Mouse (Mus musculus): ENCODE measurements around the gene Dscam. TPM values are rescaled to one million over a fixed set of nuclear protein-coding genes. Genes with fewer than 3 reads are reported as not detected.

Gene Dscam
- polyA plus RNA-seq, 1 experiment from 2014 or later = not detected

DNA sequence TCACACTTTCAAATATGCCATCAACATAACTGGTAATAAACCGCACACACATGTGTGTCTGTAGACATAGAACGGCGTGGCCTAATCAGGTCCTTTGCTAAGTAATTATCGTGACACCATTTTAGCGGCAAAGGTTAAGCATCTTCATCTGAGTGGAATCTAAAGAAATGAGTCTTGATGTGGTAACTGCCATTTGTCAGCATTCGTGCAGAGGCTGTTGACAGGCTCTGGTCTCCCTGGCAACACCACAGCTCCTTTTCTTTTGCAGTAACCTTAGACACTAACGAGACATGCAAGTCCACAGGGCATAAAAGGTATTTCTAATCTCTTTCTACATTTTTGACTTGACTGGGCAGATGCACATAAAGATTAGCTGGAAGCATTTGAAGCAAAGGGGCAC is 297.8 kb downstream of the Dscam start:
- H3K4me2 ChIP-seq (ENCODE audit: low read length) = no peak overlapping the region
- ATAC-seq (ENCODE audit: insufficient number of reproducible peaks, insufficient read depth, low FRiP score, low read depth) = no peak
- no peak overlapping the region for H3K4me3 ChIP-seq (ENCODE audit: control insufficient read depth in 1 of 2, insufficient read depth in 1 of 2, low read depth in 1 of 2, low read length in 2 of 2)
- 32% methylated on average over 7 of the region's 7 CpGs for WGBS
- H3K27me3 ChIP-seq (ENCODE audit: control insufficient read depth, insufficient read depth, low read length) = no peaks in the 10 kb centered on the region
- no peak overlapping the region for H3K27ac ChIP-seq (replicated peaks in 1 of 2; ENCODE audit: control insufficient read depth in 1 of 2, insufficient read depth in 1 of 2, low read depth in 2 of 2, low read length in 2 of 2)
- no peaks in the 10 kb centered on the region for H3K9me3 ChIP-seq (ENCODE audit: control insufficient read depth, low read length)
- H3K36me3 ChIP-seq (ENCODE audit: control insufficient read depth, insufficient read depth, low read length) = no peaks in the 10 kb centered on the region
- no peak overlapping the region for H3K9ac ChIP-seq (ENCODE audit: low read length)
- H3K4me1 ChIP-seq (ENCODE audit: control insufficient read depth in 2 of 2, insufficient read depth in 2 of 2, low read length in 2 of 2) = peaks cover 4 to 8% of the 10 kb centered on the region in 2 experiments; a peak in 3 of 4 replicates

DNA sequence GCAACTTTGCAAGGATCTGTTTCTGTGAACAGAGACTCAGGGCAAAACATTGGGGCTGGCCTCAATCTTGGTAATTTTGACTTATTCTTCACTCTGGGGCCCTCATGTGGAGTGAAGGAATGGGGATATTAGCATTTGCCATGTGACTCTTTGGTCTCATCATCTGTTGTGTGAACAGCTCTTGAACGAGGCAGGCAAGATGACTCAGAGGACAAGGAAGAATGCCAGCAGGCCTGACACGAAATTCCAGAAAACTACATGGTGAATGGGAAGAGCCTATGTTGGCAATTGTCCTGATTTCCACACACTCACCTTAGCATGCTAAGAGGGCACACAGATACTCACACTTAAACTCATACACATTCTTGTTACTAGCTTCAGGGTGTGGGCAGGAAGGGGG is 313.0 kb downstream of the Dscam start:
- Histone ChIP-seq H3K27ac (replicated peaks in 1 of 2; ENCODE audit: control insufficient read depth in 1 of 2, insufficient read depth in 1 of 2, low read depth in 2 of 2, low read length in 2 of 2) (peak overlapping the region; percentile 31 to 32; a peak in 1 of 4 replicates), H3K4me2 (ENCODE audit: low read length) (no peak overlapping the region)
- no peak for ATAC-seq (ENCODE audit: insufficient number of reproducible peaks, insufficient read depth, low FRiP score, low read depth)

DNA sequence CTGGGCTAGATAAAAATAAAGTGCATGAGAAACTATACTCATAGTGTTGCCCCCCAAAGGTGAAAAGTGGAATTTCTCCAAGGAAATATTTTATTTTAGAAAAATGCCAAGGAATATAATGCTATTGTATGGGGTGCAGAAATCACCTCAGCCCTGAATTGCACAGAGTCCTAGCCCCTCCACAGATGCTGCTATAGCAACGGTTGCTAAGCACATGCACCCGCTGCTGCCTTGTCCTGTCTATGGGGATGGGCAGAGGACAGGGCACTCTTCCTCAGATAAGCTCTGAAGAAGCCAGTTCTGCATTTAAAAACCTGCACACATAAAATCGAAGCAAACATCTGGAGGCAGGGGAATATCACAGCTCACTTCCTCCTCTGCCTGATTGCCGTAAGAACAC is 315.5 kb downstream of the Dscam start:
- Histone ChIP-seq H3K27ac (replicated peaks in 1 of 2; ENCODE audit: control insufficient read depth in 1 of 2, insufficient read depth in 1 of 2, low read depth in 2 of 2, low read length in 2 of 2) (no peak overlapping the region), H3K9me3 (ENCODE audit: control insufficient read depth, low read length) (no peaks in the 10 kb centered on the region), H3K27me3 (ENCODE audit: control insufficient read depth, insufficient read depth, low read length) (no peaks in the 10 kb centered on the region), H3K4me2 (ENCODE audit: low read length) (no peak overlapping the region), H3K36me3 (ENCODE audit: control insufficient read depth, insufficient read depth, low read length) (no peaks in the 10 kb centered on the region), H3K9ac (ENCODE audit: low read length) (no peak overlapping the region), H3K4me1 (ENCODE audit: control insufficient read depth in 2 of 2, insufficient read depth in 2 of 2, low read length in 2 of 2) (peaks cover 17 to 26% of the 10 kb centered on the region in 2 experiments), H3K4me3 (ENCODE audit: control insufficient read depth in 1 of 2, insufficient read depth in 1 of 2, low read depth in 1 of 2, low read length in 2 of 2) (no peak overlapping the region)
- WGBS = 72% methylated on average over 4 of the region's 4 CpGs
- ATAC-seq (ENCODE audit: insufficient number of reproducible peaks, insufficient read depth, low FRiP score, low read depth) = no peak

More for the DNA sequence above, 313.0 kb downstream of the Dscam start:
- WGBS = 8% methylated on average over 2 of the region's 2 CpGs
- Histone ChIP-seq H3K9me3 (ENCODE audit: control insufficient read depth, low read length) (no peaks in the 10 kb centered on the region), H3K4me1 (ENCODE audit: control insufficient read depth in 2 of 2, insufficient read depth in 2 of 2, low read length in 2 of 2) (peaks cover 17 to 26% of the 10 kb centered on the region in 2 experiments), H3K4me3 (ENCODE audit: control insufficient read depth in 1 of 2, insufficient read depth in 1 of 2, low read depth in 1 of 2, low read length in 2 of 2) (no peak overlapping the region), H3K36me3 (ENCODE audit: control insufficient read depth, insufficient read depth, low read length) (no peaks in the 10 kb centered on the region), H3K27me3 (ENCODE audit: control insufficient read depth, insufficient read depth, low read length) (no peaks in the 10 kb centered on the region), H3K9ac (ENCODE audit: low read length) (no peak overlapping the region)

DNA sequence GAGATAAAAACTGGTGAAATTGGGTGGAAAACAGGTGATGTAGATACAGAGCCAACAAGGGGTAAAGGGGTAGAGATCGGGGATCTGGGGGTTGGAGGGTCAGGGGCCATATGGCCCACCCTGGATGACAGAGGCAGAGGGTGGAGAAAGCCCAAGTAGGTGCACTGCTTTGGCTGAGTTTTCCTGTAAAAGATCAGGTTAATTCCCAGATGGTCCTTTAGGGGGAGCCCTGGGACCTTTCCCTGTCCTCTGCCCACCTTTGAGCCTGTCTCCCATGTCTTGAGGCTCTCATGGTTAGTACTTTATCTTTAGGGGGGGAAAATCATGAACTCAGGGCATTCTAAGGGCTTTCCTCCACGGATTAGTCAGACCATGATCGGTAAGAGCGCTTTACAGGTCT is 318.2 kb downstream of the Dscam start:
- ATAC-seq (ENCODE audit: insufficient number of reproducible peaks, insufficient read depth, low FRiP score, low read depth) = no peak
- no peaks in the 10 kb centered on the region for H3K9me3 ChIP-seq (ENCODE audit: control insufficient read depth, low read length)
- 20% methylated on average over 4 of the region's 4 CpGs for WGBS

GRCm38 (mm10) chr16:96848916-96849315 is 321.6 kb downstream of the Dscam start:
- no peak overlapping the region for H3K4me2 ChIP-seq (ENCODE audit: low read length)
- no peak overlapping the region for H3K9ac ChIP-seq (ENCODE audit: low read length)
- H3K27me3 ChIP-seq (ENCODE audit: control insufficient read depth, insufficient read depth, low read length) = no peaks in the 10 kb centered on the region
- no peak overlapping the region for H3K4me3 ChIP-seq (ENCODE audit: control insufficient read depth in 1 of 2, insufficient read depth in 1 of 2, low read depth in 1 of 2, low read length in 2 of 2)
- WGBS = 78% methylated on average over 6 of the region's 6 CpGs
- no peak for ATAC-seq (ENCODE audit: insufficient number of reproducible peaks, insufficient read depth, low FRiP score, low read depth)
- H3K36me3 ChIP-seq (ENCODE audit: control insufficient read depth, insufficient read depth, low read length) = no peaks in the 10 kb centered on the region
- peaks cover 0 to 2% of the 10 kb centered on the region in 2 experiments; a peak in 2 of 4 replicates for H3K4me1 ChIP-seq (ENCODE audit: control insufficient read depth in 2 of 2, insufficient read depth in 2 of 2, low read length in 2 of 2)
- no peak overlapping the region for H3K27ac ChIP-seq (replicated peaks in 1 of 2; ENCODE audit: control insufficient read depth in 1 of 2, insufficient read depth in 1 of 2, low read depth in 2 of 2, low read length in 2 of 2)
- no peaks in the 10 kb centered on the region for H3K9me3 ChIP-seq (ENCODE audit: control insufficient read depth, low read length)

More for the DNA sequence above, 318.2 kb downstream of the Dscam start:
- H3K4me2 ChIP-seq (ENCODE audit: low read length) = no peak overlapping the region
- no peak overlapping the region for H3K27ac ChIP-seq (replicated peaks in 1 of 2; ENCODE audit: control insufficient read depth in 1 of 2, insufficient read depth in 1 of 2, low read depth in 2 of 2, low read length in 2 of 2)
- H3K4me1 ChIP-seq (ENCODE audit: control insufficient read depth in 2 of 2, insufficient read depth in 2 of 2, low read length in 2 of 2) = peaks cover 4 to 7% of the 10 kb centered on the region in 2 experiments
- no peaks in the 10 kb centered on the region for H3K36me3 ChIP-seq (ENCODE audit: control insufficient read depth, insufficient read depth, low read length)
- no peak overlapping the region for H3K4me3 ChIP-seq (ENCODE audit: control insufficient read depth in 1 of 2, insufficient read depth in 1 of 2, low read depth in 1 of 2, low read length in 2 of 2)
- H3K9ac ChIP-seq (ENCODE audit: low read length) = no peak overlapping the region
- H3K27me3 ChIP-seq (ENCODE audit: control insufficient read depth, insufficient read depth, low read length) = no peaks in the 10 kb centered on the region

GRCm38 (mm10) chr16:96846585-96846984 is 324.0 kb downstream of the Dscam start:
- Histone ChIP-seq H3K4me2 (ENCODE audit: low read length) (no peak overlapping the region), H3K27ac (replicated peaks in 1 of 2; ENCODE audit: control insufficient read depth in 1 of 2, insufficient read depth in 1 of 2, low read depth in 2 of 2, low read length in 2 of 2) (no peak overlapping the region), H3K4me3 (ENCODE audit: control insufficient read depth in 1 of 2, insufficient read depth in 1 of 2, low read depth in 1 of 2, low read length in 2 of 2) (no peak overlapping the region), H3K36me3 (ENCODE audit: control insufficient read depth, insufficient read depth, low read length) (no peaks in the 10 kb centered on the region), H3K9ac (ENCODE audit: low read length) (no peak overlapping the region), H3K4me1 (ENCODE audit: control insufficient read depth in 2 of 2, insufficient read depth in 2 of 2, low read length in 2 of 2) (no peaks in the 10 kb centered on the region), H3K27me3 (ENCODE audit: control insufficient read depth, insufficient read depth, low read length) (no peaks in the 10 kb centered on the region), H3K9me3 (ENCODE audit: control insufficient read depth, low read length) (no peaks in the 10 kb centered on the region)
- ATAC-seq (ENCODE audit: insufficient number of reproducible peaks, insufficient read depth, low FRiP score, low read depth) = no peak
- 65% methylated on average over 1 of the region's 1 CpGs for WGBS

DNA sequence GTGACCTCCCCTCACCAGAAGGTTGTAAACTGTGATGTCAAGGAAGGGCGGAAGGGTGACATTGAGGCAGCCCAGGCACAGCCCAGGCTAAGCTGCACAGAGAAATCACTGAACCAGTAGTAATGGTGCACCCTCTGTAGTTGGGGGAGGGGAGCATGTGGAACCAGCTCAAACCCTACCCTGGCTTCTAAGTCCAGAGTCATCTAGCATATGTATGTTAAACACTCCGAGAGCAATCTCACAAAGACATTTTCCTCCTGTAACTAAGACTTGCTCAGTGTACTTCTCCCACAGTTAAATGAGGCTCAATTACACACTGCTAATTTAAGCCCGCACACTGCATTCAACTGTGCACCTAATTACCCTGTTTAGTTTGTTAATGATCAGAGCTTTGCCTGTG is 324.4 kb downstream of the Dscam start:
- Histone ChIP-seq H3K4me1 (ENCODE audit: control insufficient read depth in 2 of 2, insufficient read depth in 2 of 2, low read length in 2 of 2) (no peaks in the 10 kb centered on the region), H3K27me3 (ENCODE audit: control insufficient read depth, insufficient read depth, low read length) (no peaks in the 10 kb centered on the region), H3K36me3 (ENCODE audit: control insufficient read depth, insufficient read depth, low read length) (no peaks in the 10 kb centered on the region), H3K27ac (replicated peaks in 1 of 2; ENCODE audit: control insufficient read depth in 1 of 2, insufficient read depth in 1 of 2, low read depth in 2 of 2, low read length in 2 of 2) (no peak overlapping the region), H3K9ac (ENCODE audit: low read length) (no peak overlapping the region), H3K4me3 (ENCODE audit: control insufficient read depth in 1 of 2, insufficient read depth in 1 of 2, low read depth in 1 of 2, low read length in 2 of 2) (no peak overlapping the region), H3K4me2 (ENCODE audit: low read length) (no peak overlapping the region), H3K9me3 (ENCODE audit: control insufficient read depth, low read length) (no peaks in the 10 kb centered on the region)
- WGBS = 75% methylated on average over 3 of the region's 3 CpGs
- no peak for ATAC-seq (ENCODE audit: insufficient number of reproducible peaks, insufficient read depth, low FRiP score, low read depth)

- H3K4me1 ChIP-seq (ENCODE audit: control insufficient read depth in 2 of 2, insufficient read depth in 2 of 2, low read length in 2 of 2) = no peaks in the 10 kb centered on the region
- no peaks in the 10 kb centered on the region for H3K27me3 ChIP-seq (ENCODE audit: control insufficient read depth, insufficient read depth, low read length)
- H3K27ac ChIP-seq (replicated peaks in 1 of 2; ENCODE audit: control insufficient read depth in 1 of 2, insufficient read depth in 1 of 2, low read depth in 2 of 2, low read length in 2 of 2) = no peak overlapping the region
- no peak overlapping the region for H3K4me3 ChIP-seq (ENCODE audit: control insufficient read depth in 1 of 2, insufficient read depth in 1 of 2, low read depth in 1 of 2, low read length in 2 of 2)
- H3K4me2 ChIP-seq (ENCODE audit: low read length) = no peak overlapping the region
- H3K9me3 ChIP-seq (ENCODE audit: control insufficient read depth, low read length) = no peaks in the 10 kb centered on the region
- no peak for ATAC-seq (ENCODE audit: insufficient number of reproducible peaks, insufficient read depth, low FRiP score, low read depth)
- no peaks in the 10 kb centered on the region for H3K36me3 ChIP-seq (ENCODE audit: control insufficient read depth, insufficient read depth, low read length)
- 74% methylated on average over 3 of the region's 3 CpGs for WGBS
- H3K9ac ChIP-seq (ENCODE audit: low read length) = no peak overlapping the region
Measured at GRCm38 (mm10) chr16:96845475-96846098, 325.0 kb downstream of the Dscam start.

All from heart, embryonic 14.5 days (tissue).